Mouse (Mus musculus): ENCODE measurements at regions not wholly inside any gene's neighbourhood (a gene's known extent, or its start where the extent isn't known, plus 50 kb on each side); places are given as distances from the start of the nearest gene placed in this dataset.

DNA sequence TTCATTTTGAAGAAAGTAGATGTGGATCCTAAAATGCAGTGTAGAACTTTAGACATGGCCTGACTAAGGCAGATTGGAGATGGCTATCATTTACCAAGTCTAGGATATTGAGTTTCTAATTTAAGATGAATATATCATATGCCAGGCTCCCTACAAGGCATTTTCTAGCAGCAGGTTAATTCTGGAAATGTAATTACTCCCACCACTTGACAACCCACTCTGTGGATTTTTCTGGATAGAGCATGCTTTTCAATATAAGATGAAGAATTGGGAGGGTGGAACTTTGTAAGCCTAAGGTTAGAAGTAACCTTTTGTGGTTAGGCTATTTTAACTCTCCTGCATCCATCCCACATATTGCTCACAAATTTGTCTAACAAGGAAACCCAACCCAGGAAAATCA lies 178.4 kb upstream of the Pappa start:
- no peak overlapping the region for H3K4me2 ChIP-seq (replicated peaks; ENCODE audit: low read depth, low read length)

DNA sequence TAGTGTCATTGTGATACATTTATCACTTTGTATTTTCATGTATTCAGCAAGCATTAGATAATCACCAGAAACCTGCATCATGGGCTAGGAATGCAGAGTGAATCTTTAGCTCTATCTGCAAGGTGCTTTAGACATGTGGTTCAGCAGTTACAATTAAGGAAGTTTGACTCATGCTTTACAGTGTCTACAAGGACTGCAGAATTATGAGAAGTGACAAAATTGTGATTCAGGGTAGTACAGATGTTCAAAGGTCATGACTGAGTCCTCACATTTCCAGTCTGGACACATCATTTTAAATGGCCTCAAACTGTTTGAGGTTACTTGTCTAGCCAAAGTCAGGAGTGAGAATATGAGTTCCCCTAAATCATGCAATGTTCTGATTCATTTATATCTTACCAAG lies 171.3 kb upstream of the Pappa start:
- H3K4me3 ChIP-seq (ENCODE audit: low read depth, low read length): no peak overlapping the region
- no peaks in the 10 kb centered on the region for H3K9me3 ChIP-seq (ENCODE audit: control insufficient read depth, low read length)
- no peak overlapping the region for H3K27ac ChIP-seq (ENCODE audit: low read depth, low read length)
- no peak overlapping the region for H3K9ac ChIP-seq (ENCODE audit: low read depth, low read length)
- H3K27me3 ChIP-seq (ENCODE audit: control insufficient read depth, insufficient read depth, low read length): no peaks in the 10 kb centered on the region
- no peaks in the 10 kb centered on the region for H3K4me1 ChIP-seq (replicated peaks; ENCODE audit: control insufficient read depth, insufficient read depth, low read length)
- H3K4me2 ChIP-seq (replicated peaks; ENCODE audit: low read depth, low read length): no peak overlapping the region
- ATAC-seq (ENCODE audit: low FRiP score) (no peak), DNase-seq (ENCODE audit: low spot score) (no peak)
- no peaks in the 10 kb centered on the region for H3K36me3 ChIP-seq (ENCODE audit: control insufficient read depth, insufficient read depth, low read length)

More for the DNA sequence above, 178.4 kb upstream of the Pappa start:
- no peak overlapping the region for H3K4me3 ChIP-seq (ENCODE audit: low read depth, low read length)
- no peaks in the 10 kb centered on the region for H3K36me3 ChIP-seq (ENCODE audit: control insufficient read depth, insufficient read depth, low read length)
- H3K9ac ChIP-seq (ENCODE audit: low read depth, low read length): no peak overlapping the region
- H3K27me3 ChIP-seq (ENCODE audit: control insufficient read depth, insufficient read depth, low read length): no peaks in the 10 kb centered on the region
- no peak overlapping the region for H3K27ac ChIP-seq (ENCODE audit: low read depth, low read length)
- no peak for ATAC-seq (ENCODE audit: low FRiP score)
- H3K4me1 ChIP-seq (replicated peaks; ENCODE audit: control insufficient read depth, insufficient read depth, low read length): no peaks in the 10 kb centered on the region
- DNase-seq (ENCODE audit: low spot score): no peak
- no peaks in the 10 kb centered on the region for H3K9me3 ChIP-seq (ENCODE audit: control insufficient read depth, low read length)

DNA sequence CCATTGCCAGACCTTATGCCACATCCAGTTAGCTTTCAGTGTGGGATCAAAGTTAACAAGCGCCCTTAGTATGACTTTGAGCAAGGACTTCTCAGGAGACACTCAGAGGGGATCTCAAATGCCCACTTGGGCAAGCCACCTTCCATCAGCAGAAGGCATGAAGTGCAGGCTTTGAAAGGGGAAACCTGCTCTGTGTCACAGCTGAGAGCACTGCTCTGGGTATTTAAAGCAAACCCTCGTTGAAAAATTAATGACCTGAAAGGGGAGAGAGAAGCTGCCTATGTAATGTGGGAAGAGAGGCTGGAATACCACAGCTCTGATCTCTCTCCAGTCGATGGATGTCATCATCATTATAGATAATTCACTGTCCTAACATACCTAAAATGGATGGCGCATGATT lies 165.1 kb upstream of the Pappa start:
- ATAC-seq (ENCODE audit: low FRiP score): no peak
- Histone ChIP-seq H3K9ac (ENCODE audit: low read depth, low read length) (no peak overlapping the region), H3K4me3 (ENCODE audit: low read depth, low read length) (no peak overlapping the region), H3K36me3 (ENCODE audit: control insufficient read depth, insufficient read depth, low read length) (no peaks in the 10 kb centered on the region), H3K27me3 (ENCODE audit: control insufficient read depth, insufficient read depth, low read length) (no peaks in the 10 kb centered on the region), H3K9me3 (ENCODE audit: control insufficient read depth, low read length) (no peaks in the 10 kb centered on the region), H3K27ac (ENCODE audit: low read depth, low read length) (no peak overlapping the region), H3K4me1 (replicated peaks; ENCODE audit: control insufficient read depth, insufficient read depth, low read length) (no peaks in the 10 kb centered on the region), H3K4me2 (replicated peaks; ENCODE audit: low read depth, low read length) (no peak overlapping the region)
- DNase-seq (ENCODE audit: low spot score): no peak
- 77% methylated on average over 4 of the region's 4 CpGs for WGBS

DNA sequence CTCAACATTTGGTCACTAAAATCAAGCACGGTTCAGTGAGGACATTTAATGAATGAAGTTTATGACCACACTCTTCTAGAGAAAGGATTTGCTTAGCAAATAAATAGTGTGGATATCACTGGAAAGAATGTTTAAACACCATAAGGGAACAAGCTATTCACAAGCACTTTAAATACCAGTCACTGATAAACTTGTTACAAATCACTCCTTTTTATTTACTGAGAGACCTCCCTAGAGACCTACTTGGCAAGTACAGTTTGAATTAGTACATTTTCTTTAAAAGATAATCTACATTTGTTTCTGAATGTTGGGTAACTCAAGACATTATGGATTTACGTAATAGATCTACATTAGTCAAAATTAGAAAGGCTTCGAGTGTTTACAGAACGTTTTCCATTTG lies 162.2 kb upstream of the Pappa start:
- no peak overlapping the region for H3K4me3 ChIP-seq (ENCODE audit: low read depth, low read length)
- WGBS: 86% methylated on average over 4 of the region's 4 CpGs
- DNase-seq (ENCODE audit: low spot score): no peak
- no peak for ATAC-seq (ENCODE audit: low FRiP score)
- no peak overlapping the region for H3K27ac ChIP-seq (ENCODE audit: low read depth, low read length)
- no peaks in the 10 kb centered on the region for H3K4me1 ChIP-seq (replicated peaks; ENCODE audit: control insufficient read depth, insufficient read depth, low read length)
- H3K27me3 ChIP-seq (ENCODE audit: control insufficient read depth, insufficient read depth, low read length): no peaks in the 10 kb centered on the region
- H3K36me3 ChIP-seq (ENCODE audit: control insufficient read depth, insufficient read depth, low read length): no peaks in the 10 kb centered on the region
- H3K9me3 ChIP-seq (ENCODE audit: control insufficient read depth, low read length): no peaks in the 10 kb centered on the region
- no peak overlapping the region for H3K4me2 ChIP-seq (replicated peaks; ENCODE audit: low read depth, low read length)
- no peak overlapping the region for H3K9ac ChIP-seq (ENCODE audit: low read depth, low read length)

Measured in hindbrain, embryonic 11.5 days (tissue).